Mouse (Mus musculus): ENCODE measurements around the gene Glis1. TPM values are rescaled to one million over a fixed set of nuclear protein-coding genes. Genes with fewer than 3 reads are reported as not detected.
"Not testable (repeated sequence)": the region's sequence is repeated elsewhere in the genome, so short reads cannot be mapped to it uniquely, and the experiment has no call there.

Glis1 gene
- total RNA-seq, 1 experiment, result 0.98 TPM

- H3K4me1 ChIP-seq (ENCODE audit: control insufficient read depth in 2 of 2, insufficient read depth in 2 of 2, low read length in 2 of 2, poor library complexity in 1 of 2), result no peaks in the 10 kb centered on the region
- no peaks in the 10 kb centered on the region for H3K36me3 ChIP-seq (ENCODE audit: control insufficient read depth, insufficient read depth, low read length, poor library complexity, severe bottlenecking)
- no peak for DNase-seq (ENCODE audit: low read depth, low spot score)
- in situ Hi-C loops (cut with MboI; ENCODE audit: low sequenced_read_pairs in 2 of 2, unreplicated experiment in 2 of 2), result no loop called here
- TF ChIP-seq MAFK (IDR thresholded peaks at IDR 0.05; ENCODE audit: insufficient read depth, low read depth, low read length) (no peak), ZC3H11A (IDR thresholded peaks at IDR 0.05; ENCODE audit: borderline replicate concordance, low read depth, low read length) (no peak), CHD2 (IDR thresholded peaks at IDR 0.05; ENCODE audit: low read depth, low read length) (no peak), ZNF384 (IDR thresholded peaks at IDR 0.05; ENCODE audit: low read depth, low read length) (no peak), HCFC1 (IDR thresholded peaks at IDR 0.05; ENCODE audit: borderline replicate concordance, insufficient read depth, low read length) (no peak)
- H3K27ac ChIP-seq (ENCODE audit: insufficient read depth, low read depth, low read length, poor library complexity, severe bottlenecking), result no peak overlapping the region
- no peaks in the 10 kb centered on the region for H3K9me3 ChIP-seq (ENCODE audit: control insufficient read depth, insufficient read depth, low read depth, low read length)
- H3K9ac ChIP-seq (ENCODE audit: insufficient read depth, low read depth, low read length, poor library complexity, severe bottlenecking), result no peak overlapping the region
- no peak overlapping the region for H3K4me3 ChIP-seq (ENCODE audit: insufficient read depth in 1 of 2, low read depth in 1 of 2, low read length in 2 of 2, poor library complexity in 1 of 2, severe bottlenecking in 1 of 2)
Measured at GRCm38 (mm10) chr4:107590805-107591534, 156.6 kb downstream of the Glis1 start.

DNA sequence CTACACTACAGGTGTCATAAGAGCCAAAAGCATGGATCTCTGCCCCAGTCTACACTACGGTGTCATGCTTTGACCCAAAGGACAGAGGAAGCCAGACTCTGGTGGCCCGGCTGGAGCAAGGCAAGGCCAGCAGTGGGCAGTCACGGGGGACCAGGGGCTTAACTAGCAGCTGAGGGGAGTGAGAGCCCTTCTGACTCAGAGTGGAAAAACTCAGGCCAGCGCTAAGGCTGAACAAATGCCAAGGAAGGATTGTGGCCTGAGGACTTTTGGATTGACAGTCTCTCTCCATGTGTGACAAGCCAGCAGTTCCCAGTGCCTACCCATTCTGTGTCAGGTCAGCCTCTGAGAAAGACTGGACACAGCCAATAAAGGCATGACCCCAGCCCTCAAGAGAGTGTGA, 159.0 kb downstream of the Glis1 start:
- Histone ChIP-seq H3K4me3 (ENCODE audit: insufficient read depth in 1 of 2, low read depth in 1 of 2, low read length in 2 of 2, poor library complexity in 1 of 2, severe bottlenecking in 1 of 2) (no peak overlapping the region), H3K9ac (ENCODE audit: insufficient read depth, low read depth, low read length, poor library complexity, severe bottlenecking) (no peak overlapping the region), H3K27ac (ENCODE audit: insufficient read depth, low read depth, low read length, poor library complexity, severe bottlenecking) (no peak overlapping the region), H3K9me3 (ENCODE audit: control insufficient read depth, insufficient read depth, low read depth, low read length) (no peaks in the 10 kb centered on the region), H3K4me1 (ENCODE audit: control insufficient read depth in 2 of 2, insufficient read depth in 2 of 2, low read length in 2 of 2, poor library complexity in 1 of 2) (peaks cover 2 to 7% of the 10 kb centered on the region in 2 experiments; a peak in 1 of 4 replicates), H3K36me3 (ENCODE audit: control insufficient read depth, insufficient read depth, low read length, poor library complexity, severe bottlenecking) (no peaks in the 10 kb centered on the region)
- TF ChIP-seq ZNF384 (IDR thresholded peaks at IDR 0.05; ENCODE audit: low read depth, low read length) (no peak), MAFK (IDR thresholded peaks at IDR 0.05; ENCODE audit: insufficient read depth, low read depth, low read length) (no peak), CHD2 (IDR thresholded peaks at IDR 0.05; ENCODE audit: low read depth, low read length) (no peak), HCFC1 (IDR thresholded peaks at IDR 0.05; ENCODE audit: borderline replicate concordance, insufficient read depth, low read length) (no peak), ZC3H11A (IDR thresholded peaks at IDR 0.05; ENCODE audit: borderline replicate concordance, low read depth, low read length) (no peak)
- in situ Hi-C loops (cut with MboI; ENCODE audit: low sequenced_read_pairs in 2 of 2, unreplicated experiment in 2 of 2), result no loop called here
- no peak for DNase-seq (ENCODE audit: low read depth, low spot score)

GRCm38 (mm10) chr4:107597226-107597897, 163.0 kb downstream of the Glis1 start:
- Histone ChIP-seq H3K36me3 (ENCODE audit: control insufficient read depth, insufficient read depth, low read length, poor library complexity, severe bottlenecking) (no peaks in the 10 kb centered on the region), H3K9me3 (ENCODE audit: control insufficient read depth, insufficient read depth, low read depth, low read length) (no peaks in the 10 kb centered on the region), H3K27ac (ENCODE audit: insufficient read depth, low read depth, low read length, poor library complexity, severe bottlenecking) (no peak overlapping the region), H3K4me3 (ENCODE audit: insufficient read depth in 1 of 2, low read depth in 1 of 2, low read length in 2 of 2, poor library complexity in 1 of 2, severe bottlenecking in 1 of 2) (no peak overlapping the region), H3K4me1 (ENCODE audit: control insufficient read depth in 2 of 2, insufficient read depth in 2 of 2, low read length in 2 of 2, poor library complexity in 1 of 2) (peaks cover 2 to 7% of the 10 kb centered on the region in 2 experiments; a peak in 1 of 4 replicates), H3K9ac (ENCODE audit: insufficient read depth, low read depth, low read length, poor library complexity, severe bottlenecking) (no peak overlapping the region)
- no peak for DNase-seq (ENCODE audit: low read depth, low spot score)
- no peak for TF ChIP-seq ZNF384 (IDR thresholded peaks at IDR 0.05; ENCODE audit: low read depth, low read length)
- in situ Hi-C loops (cut with MboI; ENCODE audit: low sequenced_read_pairs in 2 of 2, unreplicated experiment in 2 of 2), result no loop called here

DNA sequence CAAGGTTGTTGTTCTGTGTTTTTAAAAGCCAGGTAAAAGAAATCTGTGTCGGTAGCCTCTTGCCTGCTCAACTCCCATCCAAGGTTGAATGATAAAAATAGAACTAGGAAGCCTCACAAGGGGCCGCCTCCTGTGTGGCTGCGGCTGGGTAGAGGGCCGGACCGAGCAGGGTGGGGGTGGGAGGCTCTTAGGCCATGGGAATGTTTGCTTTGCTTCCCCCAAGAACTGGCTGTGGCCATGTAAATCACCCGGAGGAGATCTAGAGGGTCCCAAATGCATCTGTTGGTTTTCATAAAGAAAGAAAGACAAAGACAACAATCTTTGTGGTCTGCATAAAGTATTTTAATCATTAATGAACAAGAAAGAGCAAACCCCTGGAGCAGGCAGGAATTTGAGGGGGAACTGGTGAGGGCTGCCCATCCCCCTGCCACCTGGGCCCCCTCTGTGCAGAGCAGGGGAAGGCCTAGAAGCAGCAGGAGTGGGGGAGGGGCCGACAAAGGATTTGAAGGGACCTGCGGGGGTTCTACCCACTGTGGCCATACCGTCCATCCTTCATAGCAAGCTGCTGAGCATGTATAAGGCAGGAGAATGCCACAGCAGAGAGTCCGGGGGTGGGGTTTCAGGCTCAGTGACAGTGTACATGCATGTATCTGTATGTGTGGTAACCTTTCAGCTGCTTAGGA, 163.6 kb downstream of the Glis1 start:
- Histone ChIP-seq H3K27ac (ENCODE audit: insufficient read depth, low read depth, low read length, poor library complexity, severe bottlenecking) (no peak overlapping the region), H3K36me3 (ENCODE audit: control insufficient read depth, insufficient read depth, low read length, poor library complexity, severe bottlenecking) (no peaks in the 10 kb centered on the region), H3K9ac (ENCODE audit: insufficient read depth, low read depth, low read length, poor library complexity, severe bottlenecking) (no peak overlapping the region), H3K4me3 (ENCODE audit: insufficient read depth in 1 of 2, low read depth in 1 of 2, low read length in 2 of 2, poor library complexity in 1 of 2, severe bottlenecking in 1 of 2) (no peak overlapping the region), H3K4me1 (ENCODE audit: control insufficient read depth in 2 of 2, insufficient read depth in 2 of 2, low read length in 2 of 2, poor library complexity in 1 of 2) (peaks cover 2 to 7% of the 10 kb centered on the region in 2 experiments; a peak in 1 of 4 replicates), H3K9me3 (ENCODE audit: control insufficient read depth, insufficient read depth, low read depth, low read length) (no peaks in the 10 kb centered on the region)
- in situ Hi-C loops (cut with MboI; ENCODE audit: low sequenced_read_pairs in 2 of 2, unreplicated experiment in 2 of 2), result no loop called here
- DNase-seq (ENCODE audit: low read depth, low spot score), result no peak
- no peak for TF ChIP-seq MAFK (IDR thresholded peaks at IDR 0.05; ENCODE audit: insufficient read depth, low read depth, low read length)
- TF ChIP-seq ZC3H11A (IDR thresholded peaks at IDR 0.05; ENCODE audit: borderline replicate concordance, low read depth, low read length), result no peak
- no peak for TF ChIP-seq ZNF384 (IDR thresholded peaks at IDR 0.05; ENCODE audit: low read depth, low read length)
- TF ChIP-seq CHD2 (IDR thresholded peaks at IDR 0.05; ENCODE audit: low read depth, low read length), result no peak
- no peak for TF ChIP-seq HCFC1 (IDR thresholded peaks at IDR 0.05; ENCODE audit: borderline replicate concordance, insufficient read depth, low read length)

DNA sequence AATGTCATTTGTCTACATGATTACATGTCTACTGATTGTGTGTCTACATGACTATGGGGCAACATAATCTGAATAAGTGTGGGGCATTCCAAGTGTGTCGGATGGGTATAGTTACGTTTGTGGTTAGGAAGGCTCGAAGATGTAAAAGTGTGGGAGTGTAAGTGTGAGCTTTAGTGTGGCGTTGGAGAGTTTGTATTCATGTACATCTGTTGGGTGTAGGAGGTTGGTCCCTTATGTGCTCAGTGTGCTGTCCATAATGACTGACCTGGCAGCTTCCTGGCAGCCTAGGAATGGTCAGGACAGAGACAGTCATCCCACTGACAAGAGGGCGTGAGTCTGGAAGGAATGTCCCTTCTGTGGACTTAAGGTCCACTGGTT, 164.2 kb downstream of the Glis1 start:
- DNase-seq (ENCODE audit: low read depth, low spot score); H3K4me1 ChIP-seq (ENCODE audit: control insufficient read depth in 2 of 2, insufficient read depth in 2 of 2, low read length in 2 of 2, poor library complexity in 1 of 2); H3K27ac ChIP-seq (ENCODE audit: insufficient read depth, low read depth, low read length, poor library complexity, severe bottlenecking); H3K9ac ChIP-seq (ENCODE audit: insufficient read depth, low read depth, low read length, poor library complexity, severe bottlenecking); H3K36me3 ChIP-seq (ENCODE audit: control insufficient read depth, insufficient read depth, low read length, poor library complexity, severe bottlenecking); H3K9me3 ChIP-seq (ENCODE audit: control insufficient read depth, insufficient read depth, low read depth, low read length); in situ Hi-C loops (cut with MboI; ENCODE audit: low sequenced_read_pairs in 2 of 2, unreplicated experiment in 2 of 2); H3K4me3 ChIP-seq (ENCODE audit: insufficient read depth in 1 of 2, low read depth in 1 of 2, low read length in 2 of 2, poor library complexity in 1 of 2, severe bottlenecking in 1 of 2): not testable (repeated sequence)

Data from ES-E14 (cell line).